Mouse (Mus musculus): ENCODE results near the gene 2610028H24Rik. TPM values are rescaled to one million over a fixed set of nuclear protein-coding genes. Genes with fewer than 3 reads are reported as not detected.

The 2610028H24Rik gene
- not detected in 2 replicates for polyA plus RNA-seq (2015; fragmentation: Nextera tagmentation; extraction: Ambion mirVana)

DNA sequence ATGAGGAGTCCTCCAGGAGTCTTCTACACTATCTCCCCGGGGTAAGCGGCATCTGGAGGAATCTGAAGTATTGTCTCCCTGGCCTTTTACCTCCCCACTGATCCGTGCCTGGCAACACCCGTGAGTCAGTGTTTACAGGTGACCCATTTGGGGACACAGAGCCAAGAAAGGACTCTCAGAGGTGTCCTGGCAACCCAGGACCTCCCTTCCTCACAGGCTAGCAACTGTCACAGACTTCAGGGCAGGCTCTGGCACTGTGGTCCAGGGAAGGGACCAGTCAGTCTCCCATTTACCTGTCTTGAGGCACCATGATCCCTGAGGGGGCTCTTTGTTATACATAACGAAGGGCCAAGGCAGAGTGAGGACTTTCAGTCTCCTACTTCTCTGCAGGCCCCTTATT is at the start of gene 2610028H24Rik:
2610028H24Rik (plus strand) TSS at position 231 of the 400 bp plus-strand sequence.
- no peak for ATAC-seq (ENCODE audit: insufficient number of reproducible peaks, insufficient read depth, low FRiP score, low TSS enrichment, low read depth)
- no peak within 1 kb of the TSS for H3K4me3 ChIP-seq
- no peak within 1 kb of the TSS for H3K9ac ChIP-seq
- H3K36me3 ChIP-seq: no peaks in the 10 kb centered on the region
- H3K9me3 ChIP-seq: no peaks in the 10 kb centered on the region
- 53% methylated on average over 5 of the region's 5 CpGs for WGBS
- no peak within 1 kb of the TSS for H3K4me2 ChIP-seq
- no peak within 1 kb of the TSS for H3K27ac ChIP-seq
- peaks cover 6% of the 10 kb centered on the region; the same call in 1 of the 2 replicates for H3K4me1 ChIP-seq
- H3K27me3 ChIP-seq: no peaks in the 10 kb centered on the region

DNA sequence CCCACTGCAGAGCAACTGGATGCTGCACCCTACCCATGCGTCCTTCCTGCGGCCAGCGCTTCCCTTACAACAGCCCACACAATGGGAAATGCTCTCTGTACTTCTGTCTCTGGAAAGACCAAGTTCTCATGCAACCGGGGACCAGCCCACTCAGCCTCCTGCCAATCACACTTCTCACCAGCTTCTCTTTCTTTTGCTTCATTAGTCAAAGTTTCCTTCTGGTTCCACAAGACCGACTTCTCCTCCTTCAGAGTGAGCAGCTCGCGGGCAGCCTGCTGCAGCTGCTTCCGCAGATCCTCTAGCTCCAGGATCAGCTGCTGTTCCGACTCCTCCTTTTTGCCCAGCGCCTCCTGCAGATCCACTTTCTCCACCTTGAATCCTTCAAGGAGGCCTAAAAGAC is 40.4 kb upstream of the 2610028H24Rik start:
- no peak overlapping the region for H3K9ac ChIP-seq
- H3K9me3 ChIP-seq: no peaks in the 10 kb centered on the region
- no peak for ATAC-seq (ENCODE audit: insufficient number of reproducible peaks, insufficient read depth, low FRiP score, low TSS enrichment, low read depth)
- H3K27me3 ChIP-seq: no peaks in the 10 kb centered on the region
- H3K4me2 ChIP-seq: no peak overlapping the region
- H3K27ac ChIP-seq: no peak overlapping the region
- peaks cover 88% of the 10 kb centered on the region for H3K36me3 ChIP-seq
- WGBS: 93% methylated on average over 10 of the region's 10 CpGs
- H3K4me1 ChIP-seq: no peaks in the 10 kb centered on the region
- H3K4me3 ChIP-seq: no peak overlapping the region

DNA sequence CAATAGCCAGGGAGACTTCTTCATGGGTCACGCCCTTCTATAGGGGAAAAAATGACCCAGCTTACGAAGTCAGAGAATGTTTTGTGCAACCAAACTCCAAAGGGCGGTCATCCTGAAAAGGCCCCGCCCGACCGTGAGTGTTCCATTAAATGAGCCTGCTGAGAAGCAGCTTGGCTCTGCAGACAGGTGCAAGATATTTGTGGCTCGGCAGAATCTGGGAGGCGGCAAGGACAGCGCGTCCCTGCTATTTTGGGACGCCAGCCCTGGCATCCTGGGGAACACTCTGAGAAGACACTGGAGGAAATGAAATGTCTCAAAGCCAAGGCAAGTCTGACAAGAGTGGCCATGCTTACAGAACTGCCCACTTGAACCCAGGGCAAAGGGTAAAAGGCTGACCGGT is 32.1 kb upstream of the 2610028H24Rik start:
- no peaks in the 10 kb centered on the region for H3K27me3 ChIP-seq
- H3K36me3 ChIP-seq: peaks cover 87% of the 10 kb centered on the region
- H3K4me3 ChIP-seq: no peak overlapping the region
- no peak for ATAC-seq (ENCODE audit: insufficient number of reproducible peaks, insufficient read depth, low FRiP score, low TSS enrichment, low read depth)
- H3K4me1 ChIP-seq: no peaks in the 10 kb centered on the region
- no peak overlapping the region for H3K4me2 ChIP-seq
- 94% methylated on average over 12 of the region's 12 CpGs for WGBS
- no peaks in the 10 kb centered on the region for H3K9me3 ChIP-seq
- H3K27ac ChIP-seq: no peak overlapping the region
- H3K9ac ChIP-seq: no peak overlapping the region

DNA sequence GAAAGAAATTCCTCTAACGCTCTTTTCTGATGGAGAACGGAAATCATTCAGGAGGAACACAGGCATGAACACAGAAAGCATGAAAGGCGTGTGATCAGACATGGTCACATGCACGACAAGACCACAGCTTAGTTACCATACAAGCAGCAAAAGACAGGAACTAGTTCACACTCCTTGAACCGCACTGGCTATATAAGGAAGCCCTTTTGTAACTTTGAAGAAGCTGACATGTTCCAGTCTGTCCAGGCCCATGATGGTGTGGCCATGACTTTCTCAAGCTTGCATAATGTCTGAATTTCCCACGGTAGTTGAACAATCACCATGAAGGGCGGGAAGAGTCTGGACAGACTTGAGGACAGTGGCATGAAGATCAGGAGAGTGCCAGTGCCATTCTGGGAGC is 23.2 kb upstream of the 2610028H24Rik start:
- no peaks in the 10 kb centered on the region for H3K4me1 ChIP-seq
- H3K27ac ChIP-seq: no peak overlapping the region
- no peak overlapping the region for H3K4me3 ChIP-seq
- peaks cover 3% of the 10 kb centered on the region; the same call in 1 of the 2 replicates for H3K9me3 ChIP-seq
- no peaks in the 10 kb centered on the region for H3K27me3 ChIP-seq
- H3K4me2 ChIP-seq: no peak overlapping the region
- ATAC-seq (ENCODE audit: insufficient number of reproducible peaks, insufficient read depth, low FRiP score, low TSS enrichment, low read depth): no peak
- no peak overlapping the region for H3K9ac ChIP-seq
- H3K36me3 ChIP-seq: peaks cover 91% of the 10 kb centered on the region
- 94% methylated on average over 7 of the region's 7 CpGs for WGBS

DNA sequence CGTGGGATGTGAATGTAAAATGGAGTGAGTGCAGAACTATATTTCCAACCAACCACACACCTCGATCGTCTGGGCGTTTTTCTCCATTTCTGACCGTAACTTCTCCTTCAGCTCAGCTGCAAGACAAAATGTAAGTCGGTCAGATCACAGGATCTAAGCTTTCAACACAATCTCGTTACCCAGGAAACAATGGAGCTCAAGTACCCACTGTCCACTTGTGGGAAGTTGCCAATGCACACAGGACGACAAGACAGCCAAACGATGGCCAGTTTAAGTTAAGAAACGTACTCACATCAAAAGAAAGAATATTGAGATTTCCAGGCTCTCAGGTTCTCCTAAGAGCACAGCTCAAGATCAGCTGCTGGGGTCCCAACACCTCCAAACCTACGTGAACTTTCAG is 15.0 kb upstream of the 2610028H24Rik start:
- H3K9me3 ChIP-seq: no peaks in the 10 kb centered on the region
- WGBS: 91% methylated on average over 11 of the region's 11 CpGs
- no peak for ATAC-seq (ENCODE audit: insufficient number of reproducible peaks, insufficient read depth, low FRiP score, low TSS enrichment, low read depth)

DNA sequence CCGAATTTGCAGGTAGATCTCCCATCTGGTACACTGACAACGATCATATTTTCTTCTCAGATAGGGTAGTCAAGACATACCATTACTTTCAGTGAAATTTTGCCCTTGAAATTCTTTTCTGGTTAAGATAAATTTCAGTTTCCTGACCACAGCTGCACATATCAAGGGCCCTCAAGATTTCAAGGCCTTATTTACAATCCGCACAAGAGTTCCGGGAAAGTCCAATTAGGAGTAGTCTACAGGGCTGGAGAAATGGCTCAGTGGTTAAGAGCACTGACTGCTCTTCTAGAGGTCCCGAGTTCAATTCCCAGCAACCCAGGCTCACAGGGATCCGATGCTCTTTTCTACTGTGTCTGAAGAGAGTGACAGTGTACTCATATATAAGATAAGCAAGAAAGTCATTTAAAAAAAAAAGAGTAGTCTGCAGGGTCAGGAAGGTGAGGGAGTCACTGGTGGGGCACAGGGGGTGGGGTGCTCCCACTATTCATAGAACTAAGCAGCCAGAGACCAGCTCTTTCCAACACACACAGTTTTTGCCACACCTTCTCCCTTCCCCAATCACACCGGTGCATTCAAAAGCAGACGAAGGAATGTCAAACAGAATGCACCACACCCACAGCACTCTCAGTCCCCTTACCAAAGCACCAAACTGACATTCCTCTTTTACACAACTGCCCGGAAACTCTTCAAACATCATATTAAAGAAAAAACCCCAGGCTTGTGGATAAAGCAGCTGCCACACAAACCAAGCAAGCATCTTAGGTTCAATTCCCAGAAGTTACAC is 9.6 kb upstream of the 2610028H24Rik start:
- Histone ChIP-seq H3K36me3 (peaks cover 55% of the 10 kb centered on the region), H3K9me3 (no peaks in the 10 kb centered on the region), H3K9ac (no peak overlapping the region), H3K27ac (no peak overlapping the region), H3K27me3 (no peaks in the 10 kb centered on the region), H3K4me1 (peaks cover 20% of the 10 kb centered on the region), H3K4me3 (no peak overlapping the region), H3K4me2 (no peak overlapping the region)
- 92% methylated on average over 9 of the region's 9 CpGs for WGBS
- ATAC-seq (ENCODE audit: insufficient number of reproducible peaks, insufficient read depth, low FRiP score, low TSS enrichment, low read depth): no peak

More for the DNA sequence above, 15.0 kb upstream of the 2610028H24Rik start:
- no peak overlapping the region for H3K4me2 ChIP-seq
- H3K4me1 ChIP-seq: no peaks in the 10 kb centered on the region
- H3K36me3 ChIP-seq: peaks cover 98% of the 10 kb centered on the region
- no peaks in the 10 kb centered on the region for H3K27me3 ChIP-seq
- no peak overlapping the region for H3K27ac ChIP-seq
- H3K9ac ChIP-seq: no peak overlapping the region
- H3K4me3 ChIP-seq: no peak overlapping the region

DNA sequence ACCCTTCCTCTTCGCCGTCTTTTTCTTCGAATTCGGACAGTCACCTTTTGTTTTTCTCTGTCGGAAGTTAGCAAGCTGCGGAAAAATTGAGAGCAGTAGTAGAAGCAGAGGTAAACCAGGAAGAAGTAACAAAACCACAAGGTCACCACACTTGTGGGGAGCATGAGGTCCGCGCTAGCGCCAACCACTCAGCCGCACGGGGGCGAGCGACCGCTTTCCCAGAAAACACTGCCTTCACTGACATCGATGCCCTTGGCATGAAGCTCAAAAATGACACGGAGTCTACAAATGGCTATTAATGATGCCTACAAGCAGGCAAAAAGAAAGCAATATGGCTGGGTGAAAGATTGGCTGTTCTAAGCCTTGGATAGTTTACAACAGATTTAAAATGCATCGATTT is 8.6 kb upstream of the 2610028H24Rik start, which contains the start of gene AC141477.1:
AC141477.1 (minus strand) TSS at position 164 of the 400 bp plus-strand sequence.
- no peak within 1 kb of the TSS for H3K9ac ChIP-seq
- H3K4me3 ChIP-seq: peak within 1 kb of the TSS; percentile 79
- H3K27ac ChIP-seq: no peak within 1 kb of the TSS
- peaks cover 45% of the 10 kb centered on the region for H3K36me3 ChIP-seq
- H3K4me2 ChIP-seq: peak within 1 kb of the TSS; percentile 83
- WGBS: 96% methylated on average over 17 of the region's 17 CpGs
- H3K9me3 ChIP-seq: no peaks in the 10 kb centered on the region
- no peak for ATAC-seq (ENCODE audit: insufficient number of reproducible peaks, insufficient read depth, low FRiP score, low TSS enrichment, low read depth)
- H3K27me3 ChIP-seq: no peaks in the 10 kb centered on the region
- H3K4me1 ChIP-seq: peaks cover 20% of the 10 kb centered on the region

DNA sequence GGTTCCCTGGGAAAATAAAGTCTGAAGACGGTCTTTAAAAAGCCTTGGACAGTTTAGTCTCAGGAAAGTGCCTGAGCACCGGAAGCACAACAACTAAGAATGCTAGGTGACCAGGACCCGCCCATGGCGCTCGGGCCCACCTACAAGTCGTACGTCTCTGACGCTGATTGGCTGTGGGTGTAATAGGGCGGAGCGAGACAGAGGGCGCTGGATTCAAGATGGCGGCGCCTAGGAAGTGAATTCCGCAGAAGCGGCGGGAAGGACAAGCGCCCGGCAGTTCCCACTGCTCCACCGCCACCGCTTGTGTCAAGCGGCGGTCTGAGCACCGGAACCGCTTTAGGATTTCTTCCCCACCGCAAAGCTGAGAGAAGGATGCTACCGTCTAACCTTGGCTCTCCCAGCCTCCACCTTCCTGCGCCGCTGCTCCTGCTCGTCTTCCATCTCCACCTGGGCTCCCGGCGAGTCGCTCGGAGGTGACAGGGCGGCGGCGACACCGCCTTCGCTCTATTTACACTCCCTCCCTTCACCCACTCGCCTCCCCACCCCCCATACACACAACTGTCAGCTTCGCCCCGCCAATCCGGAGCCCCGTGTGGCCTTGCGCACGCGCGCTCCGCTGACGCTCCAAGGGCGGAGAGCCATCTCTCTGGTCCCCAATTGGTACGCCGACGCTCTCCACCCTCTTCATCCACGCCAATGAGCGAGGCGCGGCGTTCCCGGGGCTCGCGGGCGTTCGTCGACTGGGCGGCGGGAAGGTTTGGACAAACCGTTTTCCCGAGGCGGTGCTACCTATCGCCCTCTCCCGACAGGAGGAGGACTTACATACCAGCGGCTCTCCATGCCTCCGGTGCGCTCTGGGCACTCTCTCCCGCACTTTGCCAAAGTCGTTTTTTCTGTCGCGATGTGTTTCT is 6.4 kb upstream of the 2610028H24Rik start, which contains the start of gene Pcnt:
Pcnt (minus strand) TSS at position 609 of the 911 bp plus-strand sequence.
- Histone ChIP-seq H3K4me1 (peaks cover 24% of the 10 kb centered on the region), H3K9ac (peak within 1 kb of the TSS; percentile 82), H3K4me3 (peak within 1 kb of the TSS; percentile 79), H3K27me3 (no peaks in the 10 kb centered on the region), H3K9me3 (no peaks in the 10 kb centered on the region), H3K27ac (peak within 1 kb of the TSS; percentile 94), H3K4me2 (peak within 1 kb of the TSS; percentile 83), H3K36me3 (peaks cover 24% of the 10 kb centered on the region)
- peak; percentile 98 for ATAC-seq (ENCODE audit: insufficient number of reproducible peaks, insufficient read depth, low FRiP score, low TSS enrichment, low read depth)
- under 1% methylated on average over 78 of the region's 78 CpGs for WGBS

DNA sequence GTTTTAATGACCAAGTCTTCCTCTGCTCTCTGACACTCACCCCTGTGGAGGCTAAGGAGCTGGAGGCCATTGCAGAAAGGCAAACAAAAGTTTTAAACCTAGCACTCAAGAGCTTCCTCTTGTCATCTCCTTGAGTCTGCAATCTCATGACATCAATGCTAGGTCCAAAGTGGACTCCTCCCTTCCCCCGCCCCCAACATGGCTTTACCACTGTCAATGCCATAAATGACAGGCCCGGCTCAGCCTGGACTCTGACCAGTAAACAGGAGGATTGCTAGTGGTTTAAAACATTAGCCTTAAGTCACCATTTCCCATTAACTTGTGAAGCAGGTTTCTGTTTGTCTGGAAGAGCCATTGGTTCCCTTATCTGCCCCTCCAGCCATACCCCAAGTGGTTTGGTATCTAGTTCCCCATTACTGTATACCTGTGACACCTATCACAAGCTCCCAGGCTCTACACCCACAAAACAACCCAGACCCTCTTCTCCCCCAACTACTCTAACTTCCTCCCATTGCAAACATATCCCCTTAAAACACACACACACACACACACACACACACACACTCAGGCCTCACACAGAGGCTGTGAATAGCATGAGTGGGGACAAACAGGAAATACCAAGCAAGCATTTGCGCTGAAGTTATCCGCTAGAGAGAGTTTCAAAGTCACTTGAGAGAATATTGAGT is 2.7 kb upstream of the 2610028H24Rik start:
- no peaks in the 10 kb centered on the region for H3K9me3 ChIP-seq
- no peak overlapping the region for H3K4me3 ChIP-seq
- H3K36me3 ChIP-seq: no peaks in the 10 kb centered on the region
- no peak overlapping the region for H3K27ac ChIP-seq
- peaks cover 21% of the 10 kb centered on the region for H3K4me1 ChIP-seq
- 68% methylated on average over 4 of the region's 4 CpGs for WGBS
- no peak for ATAC-seq (ENCODE audit: insufficient number of reproducible peaks, insufficient read depth, low FRiP score, low TSS enrichment, low read depth)
- no peak overlapping the region for H3K9ac ChIP-seq
- H3K27me3 ChIP-seq: no peaks in the 10 kb centered on the region
- no peak overlapping the region for H3K4me2 ChIP-seq

DNA sequence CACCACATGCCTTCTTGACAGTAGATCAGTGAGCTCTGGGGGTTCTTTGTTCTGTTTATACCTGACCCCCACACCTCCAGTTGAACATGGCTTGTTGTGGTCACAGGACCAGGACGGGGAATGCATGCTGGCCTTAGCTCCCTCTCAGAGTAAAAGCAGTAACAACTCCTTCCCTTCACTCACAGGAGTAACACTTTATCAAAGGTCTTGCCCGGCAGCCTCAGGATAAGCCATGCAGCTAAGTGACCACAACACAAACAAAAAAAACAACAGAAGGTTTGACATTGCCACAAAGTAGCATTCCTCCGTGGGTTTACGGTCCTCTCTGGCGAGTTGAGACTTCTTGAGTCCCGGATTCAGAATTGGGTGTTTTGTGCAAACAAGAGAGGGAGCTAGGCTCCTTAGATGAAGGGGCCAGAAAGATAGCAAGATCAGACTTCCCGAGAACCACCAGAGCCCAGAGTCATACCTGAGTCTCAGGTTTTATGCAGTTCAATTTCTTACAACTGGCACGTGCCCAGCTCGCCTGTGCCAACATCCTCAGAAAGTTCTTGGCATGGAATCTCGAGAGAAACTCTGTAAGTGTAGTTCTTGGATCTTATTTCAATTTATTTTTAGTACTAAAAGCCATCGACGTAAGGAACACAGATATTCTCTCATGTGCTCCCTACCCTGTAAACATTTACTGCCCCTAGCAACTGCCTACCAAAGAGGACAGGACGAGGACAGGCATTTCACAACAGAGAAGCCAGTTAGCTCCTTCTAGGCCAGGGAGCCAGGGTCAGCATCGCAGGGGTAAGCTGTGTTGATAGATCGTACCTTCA is 1.3 kb upstream of the 2610028H24Rik start:
- Histone ChIP-seq H3K9ac (0 out of 2 replicates have a peak overlapping the region, but pooled peaks have one; percentile 11), H3K9me3 (no peaks in the 10 kb centered on the region), H3K4me1 (peaks cover 15% of the 10 kb centered on the region), H3K36me3 (no peaks in the 10 kb centered on the region), H3K27me3 (no peaks in the 10 kb centered on the region), H3K27ac (no peak overlapping the region), H3K4me2 (no peak overlapping the region), H3K4me3 (no peak overlapping the region)
- 77% methylated on average over 15 of the region's 15 CpGs for WGBS
- ATAC-seq (ENCODE audit: insufficient number of reproducible peaks, insufficient read depth, low FRiP score, low TSS enrichment, low read depth): no peak
